Mouse (Mus musculus) cortical plate, adult 2 months (tissue): ENCODE data around the gene A1cf.

Experiments
- CTCF ChIP-seq: fragments of 200-500 bp; IDR thresholded peaks from 2 replicates; pipeline ENCODE4 v1.5.1; 2011; ENCODE audit warnings: mild to moderate bottlenecking, control low read depth, low read length; ENCODE audit not compliant: insufficient read depth; ENCODE audit errors: extremely low read depth
- POLR2A ChIP-seq: fragments of 200-500 bp; IDR thresholded peaks from 2 replicates; pipeline ENCODE4 v1.6.1; 2011; ENCODE audit warnings: mild to moderate bottlenecking, low read length, control low read depth; ENCODE audit not compliant: insufficient read depth; ENCODE audit errors: extremely low read depth

GRCm38 (mm10) chr19:31954696-31955095 is 86.1 kb downstream of the A1cf start:
- TF ChIP-seq CTCF (no peak), POLR2A (no peak)
